Mouse (Mus musculus): ENCODE data around the gene Yif1a.

The Yif1a gene

DNA sequence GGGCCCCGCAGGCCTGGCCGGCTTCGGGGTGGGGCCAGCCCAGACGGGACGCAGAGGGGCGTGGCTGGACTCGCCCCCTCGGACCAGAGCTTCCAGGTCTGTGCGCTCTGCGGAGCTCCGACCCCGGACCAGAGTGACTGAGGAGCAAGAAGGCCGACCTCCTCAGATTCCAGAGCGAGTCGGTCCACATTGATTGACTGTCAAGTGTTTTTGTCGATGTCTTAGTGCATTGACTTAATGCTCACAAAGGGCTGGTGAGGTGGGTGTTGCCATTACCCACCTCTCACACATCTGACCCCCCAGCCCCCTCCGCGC is 30.0 kb downstream of the Yif1a start, which contains the start of gene Klc2:
Gene Klc2 (minus strand): TSS at position 177 of the 315 bp plus-strand sequence.
- DNase-seq (ENCODE audit: low read depth) = no peak

DNA sequence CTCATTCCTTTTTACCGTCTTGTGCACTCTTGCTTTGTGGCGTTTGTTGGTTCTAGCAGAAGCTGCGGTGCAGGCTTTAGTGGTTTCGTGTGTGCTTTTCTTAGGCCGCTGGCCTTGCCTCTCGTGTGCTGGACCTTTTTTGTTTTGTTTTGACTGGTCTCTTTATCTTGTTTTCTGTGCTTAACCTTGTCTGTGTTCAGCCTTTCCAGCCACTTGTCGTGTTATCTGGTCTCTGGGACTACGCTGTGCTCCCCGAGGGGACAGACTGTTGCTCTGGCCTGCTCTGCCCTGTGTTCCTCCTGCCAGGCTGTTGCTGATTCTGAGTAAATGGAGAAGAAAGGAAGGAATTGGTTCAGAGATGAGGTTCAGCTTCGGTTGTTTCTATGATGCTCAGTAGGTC is 34.2 kb downstream of the Yif1a start:
- DNase-seq (ENCODE audit: low read depth) = no peak

DNA sequence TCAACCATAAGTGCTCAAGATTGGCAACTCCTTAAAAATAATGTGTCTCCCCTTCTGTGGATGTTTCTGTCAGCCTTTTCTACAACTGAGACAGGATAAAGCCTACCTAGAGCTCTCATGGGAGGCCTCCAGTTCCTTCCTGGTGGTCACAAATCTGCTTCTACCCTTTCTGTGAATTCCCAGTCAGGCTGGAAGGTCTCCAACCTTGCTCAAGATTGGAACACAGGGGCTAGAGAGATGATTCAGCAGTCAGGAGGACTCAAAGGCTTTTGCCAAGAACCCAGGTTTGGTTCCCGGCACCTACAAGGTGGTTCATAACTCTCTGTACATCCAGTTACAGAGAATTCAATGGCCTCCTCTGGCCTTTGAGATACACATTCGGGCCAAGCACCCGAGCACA is 34.9 kb downstream of the Yif1a start:
- no peak for DNase-seq (ENCODE audit: low read depth)

DNA sequence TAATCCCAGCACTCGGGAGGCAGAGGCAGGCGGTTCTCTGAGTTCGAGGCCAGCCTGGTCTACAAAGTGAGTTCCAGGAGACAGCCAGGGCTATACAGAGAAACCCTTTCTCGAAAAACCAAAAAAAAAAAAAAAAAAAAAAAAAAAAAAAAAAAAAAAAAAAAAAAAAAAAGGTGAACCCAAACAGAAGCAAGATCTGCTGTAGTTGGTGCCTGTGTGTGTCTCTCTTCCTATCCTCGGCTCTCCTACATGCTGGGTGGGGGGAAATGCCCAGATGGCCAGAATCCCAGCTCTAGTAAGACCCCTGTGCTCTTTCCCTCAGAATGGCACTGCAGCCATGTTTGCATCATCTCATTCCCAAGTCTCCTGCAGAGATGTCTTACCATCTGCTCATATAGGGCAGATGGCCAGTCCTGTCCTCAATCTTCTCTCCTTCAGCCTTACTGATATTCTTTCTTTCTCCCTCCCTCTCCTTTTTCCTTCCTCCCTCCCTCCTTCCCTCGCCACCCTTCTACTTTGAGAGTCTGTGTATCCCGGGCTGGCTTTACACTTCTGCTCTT is 35.8 kb downstream of the Yif1a start:
- DNase-seq (ENCODE audit: low read depth) = no peak

DNA sequence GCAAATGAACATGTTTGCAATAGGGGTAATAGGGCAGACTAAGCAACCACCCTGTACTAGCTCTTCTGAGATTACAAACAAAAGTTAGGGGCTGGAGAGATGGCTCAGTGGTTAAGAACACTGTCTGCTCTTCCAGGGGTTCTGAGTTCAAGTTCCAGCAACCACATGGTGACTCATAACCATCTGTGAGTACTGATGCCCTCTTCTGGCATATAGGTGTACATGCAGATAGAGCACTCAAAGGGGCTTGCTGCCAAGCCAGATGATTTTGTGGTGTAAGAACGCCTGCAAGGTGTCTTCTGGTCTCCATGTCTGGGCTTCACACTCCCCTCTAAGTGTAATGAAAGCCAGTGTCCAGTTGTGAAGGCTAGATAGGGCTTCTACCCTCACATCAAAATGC is 41.4 kb downstream of the Yif1a start:
- DNase-seq (ENCODE audit: low read depth) = peak; percentile 52

DNA sequence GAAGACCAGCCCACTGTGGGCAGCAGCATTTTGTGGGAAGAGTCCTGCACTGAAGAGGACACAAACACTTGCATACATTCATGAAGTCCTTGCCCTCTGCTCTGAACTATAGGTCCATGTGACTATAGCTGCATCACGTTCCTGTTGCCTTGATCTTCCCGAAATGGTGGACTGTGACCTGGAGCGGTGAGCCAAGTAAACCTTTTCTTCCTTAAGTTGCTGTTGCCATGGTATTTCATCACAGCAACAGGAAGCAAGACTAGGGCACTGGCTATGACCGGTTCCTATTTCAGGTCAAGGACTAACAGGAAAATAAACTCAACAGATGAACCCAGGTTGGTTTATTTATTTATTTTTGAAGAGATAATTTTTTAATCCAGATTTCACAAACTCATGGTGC is 42.9 kb downstream of the Yif1a start:
- DNase-seq (ENCODE audit: low read depth) = no peak

DNA sequence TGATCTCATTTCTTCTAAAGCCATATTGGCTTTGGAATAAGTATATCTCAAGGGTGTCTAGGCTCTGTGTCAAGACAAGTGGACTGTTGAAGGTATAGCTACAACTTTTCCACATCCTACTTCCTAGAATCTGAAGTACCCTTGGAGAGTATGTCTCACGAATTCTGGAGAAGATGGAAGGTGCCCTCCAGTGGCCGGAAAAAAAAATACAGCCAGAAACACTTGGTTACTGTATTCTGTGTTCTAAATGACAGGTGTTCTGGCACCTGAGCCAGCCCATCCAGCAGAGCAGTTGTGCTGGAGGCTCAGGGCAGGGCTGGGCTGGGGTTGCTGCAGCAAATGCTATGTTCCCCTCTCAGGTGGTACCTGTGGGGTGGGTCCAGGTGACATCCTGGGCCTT is 51.3 kb downstream of the Yif1a start:
- peak; percentile 66 for DNase-seq (ENCODE audit: low read depth)

All from naive thymus-derived CD4-positive, alpha-beta T cell, adult 2 months (primary cell).